Mouse (Mus musculus): ENCODE data around the gene Tmem219.
A peak's percentile ranks its signal among the peaks of the same experiment; 100 is the strongest.
"Not testable (repeated sequence)": the region's sequence is repeated elsewhere in the genome, so short reads cannot be mapped to it uniquely, and the experiment has no call there.

Gene Tmem219

DNA sequence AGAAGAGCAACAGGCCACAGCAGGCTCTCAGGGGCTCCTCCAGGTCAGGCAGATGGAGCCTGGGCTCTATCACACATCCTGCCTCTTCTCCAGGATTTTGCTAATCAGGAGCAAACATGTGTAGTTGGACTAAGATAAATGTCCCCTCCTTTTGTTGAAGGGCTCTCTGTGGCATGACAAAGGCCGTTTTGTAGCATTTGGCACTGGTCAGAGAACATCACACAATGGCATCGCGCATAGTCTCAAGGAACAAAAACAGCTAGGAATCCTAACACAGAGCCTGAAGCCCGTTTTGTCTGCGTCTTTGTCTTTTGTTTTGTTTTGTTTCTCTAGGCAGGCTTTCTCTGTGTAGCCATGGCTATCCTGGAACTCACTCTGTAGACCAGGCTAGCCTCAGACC is 1.3 kb upstream of the Tmem219 start:
- no peak for DNase-seq (ENCODE audit: low read depth, low spot score)

DNA sequence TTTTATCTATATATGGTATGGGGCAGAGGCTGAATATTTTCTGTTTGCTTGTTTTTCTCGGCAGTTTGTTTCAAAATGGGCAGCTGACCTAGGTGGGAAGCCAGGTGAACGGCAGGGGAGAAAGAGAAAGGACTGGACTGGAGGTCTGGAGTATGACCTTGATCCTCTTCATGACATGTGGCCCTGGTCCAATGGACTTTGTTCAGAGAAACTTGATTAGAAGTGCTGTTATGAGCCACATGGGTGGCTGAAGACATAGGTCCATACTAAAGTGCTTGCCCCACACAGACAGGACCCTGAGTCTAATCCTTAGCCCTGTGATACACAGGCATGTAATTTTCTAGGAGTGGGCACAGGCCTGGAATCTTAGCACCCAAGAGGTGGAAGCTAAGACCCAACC is 1.2 kb downstream of the Tmem219 start:
- DNase-seq (ENCODE audit: low read depth, low spot score) = no peak

DNA sequence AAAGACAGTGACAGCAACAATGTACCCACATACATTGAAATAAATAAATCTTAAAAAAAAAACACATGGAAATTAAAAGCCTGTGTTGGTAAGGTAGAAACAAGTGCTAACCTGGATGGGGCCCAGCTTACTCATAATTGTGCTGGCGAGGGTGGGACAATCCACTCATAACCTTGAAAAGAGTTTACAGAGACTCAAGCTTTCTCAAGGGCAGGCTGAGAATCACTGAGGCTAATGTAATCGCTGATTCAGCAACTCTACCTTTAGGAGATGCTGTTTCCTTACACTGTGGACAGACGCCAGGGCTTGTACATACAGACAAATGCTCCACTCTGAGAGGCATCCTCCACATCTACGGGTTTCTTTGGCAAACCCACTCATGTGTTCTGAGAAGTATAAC is 2.7 kb downstream of the Tmem219 start:
- DNase-seq (ENCODE audit: low read depth, low spot score) = no peak

DNA sequence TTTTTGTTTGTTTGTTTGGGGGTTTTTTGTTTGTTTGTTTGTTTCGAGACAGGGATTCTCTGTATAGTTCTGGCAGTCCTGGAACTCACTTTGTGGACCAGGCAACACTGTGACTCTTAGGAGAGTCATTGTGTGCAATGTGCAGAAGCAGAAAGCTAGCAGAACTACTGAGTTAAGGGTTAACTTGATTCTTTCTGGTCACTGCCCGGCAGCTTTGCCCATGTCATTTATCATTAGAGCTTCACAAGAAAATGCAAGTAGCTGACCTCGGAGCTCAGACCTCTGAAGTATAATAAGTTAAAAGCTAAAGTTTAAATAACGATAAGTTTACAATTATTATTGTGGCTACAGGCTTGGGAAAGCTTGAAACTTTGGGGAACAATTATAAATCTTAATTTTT is 4.4 kb downstream of the Tmem219 start:
- not testable (repeated sequence) for DNase-seq (ENCODE audit: low read depth, low spot score)

DNA sequence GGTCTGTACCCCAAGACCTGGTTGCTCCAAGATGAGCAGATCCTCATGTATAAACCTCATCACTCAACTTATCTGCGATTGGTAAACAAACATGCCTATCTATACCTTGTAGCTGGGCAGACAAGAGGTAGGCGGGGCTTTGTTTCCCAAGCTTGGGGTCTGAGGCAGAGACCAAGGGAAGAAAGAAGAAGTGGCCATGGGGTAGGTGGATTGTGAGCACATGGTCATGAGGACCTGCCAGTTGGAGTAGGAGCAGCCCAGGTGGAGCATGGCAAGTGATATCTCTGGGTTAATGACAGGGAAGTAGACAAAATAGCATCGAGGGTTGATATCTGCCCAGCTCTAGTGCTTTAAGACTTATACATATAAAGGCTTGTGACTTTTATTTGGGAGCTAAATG is 7.9 kb downstream of the Tmem219 start:
- DNase-seq (ENCODE audit: low read depth, low spot score) = no peak

DNA sequence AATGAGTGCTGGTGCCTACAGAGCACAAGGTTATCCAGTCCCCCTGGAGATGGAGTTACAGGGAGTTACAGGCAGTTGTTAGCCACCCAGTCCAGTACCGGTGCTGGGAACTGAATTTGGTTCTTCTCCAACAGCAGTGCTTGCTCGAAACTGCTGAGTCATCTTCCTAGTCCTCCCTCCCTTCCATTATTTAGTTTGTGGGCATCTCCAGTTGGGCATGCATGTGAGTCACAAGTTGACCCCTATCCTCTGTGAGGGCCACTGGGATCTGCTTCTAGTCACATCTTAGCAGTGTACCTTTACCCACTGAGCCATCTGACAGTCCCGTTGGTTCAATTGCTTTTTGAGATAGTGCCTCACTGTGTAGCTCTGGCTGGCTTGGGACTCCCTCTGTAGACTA is 17.1 kb downstream of the Tmem219 start:
- DNase-seq (ENCODE audit: low read depth, low spot score) = peak; percentile 64

DNA sequence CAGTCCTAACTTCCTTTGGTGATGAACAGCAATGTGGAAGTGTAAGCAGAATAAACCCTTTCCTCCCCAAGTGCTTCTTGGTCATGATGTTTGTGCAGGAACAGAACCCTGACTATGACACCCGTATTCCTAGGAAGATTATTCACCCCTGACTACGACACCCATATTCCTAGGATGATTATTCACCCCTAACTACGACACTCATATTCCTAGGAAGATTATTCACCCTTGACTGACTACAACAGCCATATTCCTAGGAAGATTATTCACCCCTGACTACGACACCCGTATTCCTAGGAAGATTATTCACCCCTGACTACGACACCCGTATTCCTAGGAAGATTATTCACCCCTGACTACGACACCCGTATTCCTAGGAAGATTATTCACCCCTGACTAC is 22.9 kb downstream of the Tmem219 start:
- not testable (repeated sequence) for DNase-seq (ENCODE audit: low read depth, low spot score)

DNA sequence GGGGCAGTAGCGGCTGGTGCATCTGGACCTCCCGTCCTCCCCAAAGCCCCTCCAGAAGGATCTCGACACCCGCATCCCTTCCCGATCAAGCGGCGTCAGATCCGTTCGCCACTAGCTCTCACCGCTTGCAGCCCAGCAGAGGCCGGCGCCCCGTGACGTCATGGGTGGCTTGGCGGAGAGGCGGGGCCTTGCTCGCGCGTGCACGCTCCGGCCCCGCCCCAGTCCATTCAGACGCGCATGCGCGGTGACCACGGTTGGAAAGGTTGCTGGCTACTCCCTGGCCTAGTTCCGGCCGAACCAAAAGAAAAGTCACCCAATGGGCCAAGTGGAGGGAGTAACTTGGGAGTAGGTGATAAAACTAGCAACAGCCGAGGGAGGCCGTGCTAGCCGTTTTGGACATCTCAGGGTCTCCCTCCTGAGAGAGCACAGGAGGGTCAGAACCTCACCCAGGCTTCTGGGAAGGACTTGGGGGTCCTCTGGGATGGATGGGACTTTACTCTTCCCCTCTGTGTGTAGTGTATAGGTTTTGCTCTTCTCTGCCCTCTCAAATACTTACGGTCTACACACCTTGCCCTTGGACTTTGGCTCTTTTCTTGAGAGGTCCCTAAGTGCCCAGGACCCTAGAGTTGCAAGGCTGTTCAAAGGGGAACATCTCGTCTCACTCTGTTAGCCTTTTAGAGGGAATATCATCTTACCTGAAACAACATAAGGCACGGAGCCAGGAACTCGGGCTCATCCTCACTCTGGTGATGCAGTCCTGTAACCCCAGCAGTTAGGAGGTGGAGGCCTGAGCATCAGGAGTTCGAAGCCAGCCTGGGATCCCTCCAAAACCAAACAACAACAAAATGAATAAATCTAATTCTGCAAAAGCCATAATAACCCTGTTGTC is 24.4 kb downstream of the Tmem219 start:
- DNase-seq (ENCODE audit: low read depth, low spot score) = peak; percentile 88

DNA sequence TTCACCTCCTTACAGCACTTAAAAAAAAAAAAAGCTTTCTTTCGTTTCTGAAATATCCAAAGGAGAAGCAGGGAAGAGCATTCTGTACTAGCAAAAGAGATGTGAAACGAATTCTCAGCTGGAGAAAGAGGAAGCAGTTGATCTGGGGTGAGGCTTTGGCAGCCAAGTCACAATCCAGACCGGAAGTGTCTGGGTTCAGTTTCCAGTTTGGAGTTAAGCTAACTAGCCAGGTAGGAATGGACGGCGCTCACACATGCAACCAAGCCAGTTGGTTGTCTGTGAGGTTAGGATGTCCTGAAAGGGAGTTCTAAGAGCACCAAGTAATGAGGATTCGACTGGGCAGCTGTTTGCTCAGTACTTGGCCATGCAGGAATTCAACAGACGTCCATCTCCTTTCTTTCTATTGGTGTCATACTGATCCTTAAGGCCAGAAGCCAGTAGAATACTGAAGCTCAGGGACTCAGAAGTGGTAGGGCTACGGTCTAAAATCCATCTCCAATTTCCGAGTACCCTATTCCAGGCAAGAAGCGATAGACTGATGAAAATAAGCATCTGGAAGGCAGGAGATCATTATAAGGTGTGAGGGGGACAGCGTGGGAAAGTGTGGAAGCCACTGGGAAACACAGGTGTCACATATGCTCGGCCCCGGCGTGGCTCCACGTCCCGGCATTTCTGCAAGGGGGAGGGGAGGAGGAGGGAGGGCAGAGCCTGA is 25.2 kb downstream of the Tmem219 start:
- peak; percentile 20 for DNase-seq (ENCODE audit: low read depth, low spot score)

DNA sequence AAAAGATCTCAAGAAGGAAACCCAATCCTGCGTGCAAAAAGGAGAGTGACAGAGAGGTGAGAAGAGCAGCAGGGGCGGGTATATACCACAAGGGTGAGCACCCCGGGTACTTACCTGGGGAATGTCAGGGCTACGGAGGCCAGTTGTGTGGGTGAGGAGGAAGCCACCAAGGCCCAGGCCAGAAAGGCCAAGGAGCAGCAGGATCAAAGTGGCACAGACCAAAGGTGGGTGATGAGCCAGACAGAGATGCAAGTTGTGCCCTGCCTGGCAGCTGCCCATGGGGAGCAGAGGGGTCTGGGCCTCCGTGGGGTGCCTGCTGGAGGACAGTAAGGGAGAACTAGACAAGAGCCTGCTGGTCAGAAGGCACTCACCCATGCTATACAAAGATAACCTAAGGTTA is 25.8 kb downstream of the Tmem219 start:
- DNase-seq (ENCODE audit: low read depth, low spot score) = no peak

DNA sequence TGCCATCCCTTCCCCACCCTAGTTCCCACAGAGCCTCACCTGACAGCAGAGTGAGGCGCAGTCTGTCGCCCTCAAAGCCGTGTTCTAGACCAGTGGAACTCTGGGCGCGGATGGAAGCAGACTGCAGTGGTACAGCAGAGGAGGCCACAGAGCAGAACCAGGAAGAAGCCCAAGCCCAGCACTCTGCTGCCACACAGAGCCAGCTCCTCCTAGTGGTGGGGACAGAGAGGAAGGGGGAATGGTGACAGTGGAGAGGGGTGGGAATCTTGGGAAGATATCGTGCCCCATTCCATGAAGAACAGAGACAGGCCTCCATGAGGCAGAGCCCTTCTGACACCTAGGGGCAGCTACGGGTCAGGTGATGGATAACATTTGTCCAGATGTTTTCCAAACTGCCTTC is 33.9 kb downstream of the Tmem219 start:
- DNase-seq (ENCODE audit: low read depth, low spot score) = no peak

DNA sequence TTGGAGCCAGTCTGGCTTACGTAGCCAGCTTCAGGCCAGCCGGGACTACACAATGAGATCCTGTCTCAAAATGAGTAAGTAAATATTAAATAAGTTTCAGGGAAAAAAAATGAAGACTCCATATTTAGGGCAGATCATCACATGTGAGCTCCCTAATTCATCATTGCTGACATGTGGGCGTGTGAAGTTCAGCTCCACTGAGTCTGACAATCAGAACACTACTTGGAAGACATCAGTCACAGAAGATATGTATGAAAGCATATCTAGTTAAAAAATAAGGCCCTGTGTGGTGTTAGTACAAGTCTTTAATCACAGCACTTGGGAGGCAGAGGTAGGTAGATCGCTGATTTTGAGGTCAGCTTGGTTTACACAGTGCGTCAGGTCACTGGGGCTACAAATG is 35.4 kb downstream of the Tmem219 start:
- no peak for DNase-seq (ENCODE audit: low read depth, low spot score)

DNA sequence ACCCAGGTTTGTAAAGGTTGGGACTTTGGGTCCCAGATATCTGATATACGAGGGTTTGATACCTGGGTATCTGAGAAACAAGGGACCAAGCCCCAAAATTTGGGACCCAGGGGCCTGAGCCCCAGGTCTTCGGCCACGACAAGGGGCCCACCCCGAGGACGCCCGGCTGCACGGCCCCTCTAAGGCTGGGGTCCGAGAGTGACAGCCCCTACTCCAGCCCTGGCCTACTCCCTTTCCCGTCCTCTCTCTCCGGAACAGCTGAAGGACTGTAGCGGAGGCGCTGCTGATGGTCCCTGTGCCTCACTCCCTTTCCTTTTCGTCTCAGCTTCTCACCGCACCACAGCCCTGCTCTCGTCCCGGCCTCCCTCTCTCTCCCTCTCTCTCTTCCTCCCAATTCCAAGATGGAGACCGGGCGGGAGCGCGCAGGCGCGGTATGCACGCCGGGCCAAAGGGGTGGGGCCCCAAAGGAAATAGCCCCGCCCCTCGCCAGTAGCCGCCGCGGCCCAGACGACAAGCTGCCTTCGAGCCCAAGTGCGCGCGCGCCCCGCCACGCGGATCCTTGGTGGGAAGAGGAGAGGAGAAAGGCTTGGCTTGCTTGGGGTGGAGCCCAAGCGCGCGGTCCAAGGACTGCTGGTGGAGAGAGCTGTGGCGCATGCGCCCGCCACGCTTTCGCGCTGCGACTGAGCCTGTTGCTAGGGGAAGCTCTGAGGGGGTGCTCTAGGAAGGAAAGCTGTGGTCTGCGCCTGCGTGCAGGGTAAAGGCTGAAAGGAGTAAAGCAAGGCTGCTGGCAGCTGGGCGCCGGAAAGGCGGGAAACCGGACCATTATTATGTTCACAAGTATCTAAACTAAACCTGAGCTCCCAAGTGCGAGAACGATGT is 38.2 kb downstream of the Tmem219 start, which contains the start of gene Taok2:
Gene Taok2, minus strand, starts transcription at position 418 of the 879 bp plus-strand sequence.
- DNase-seq (ENCODE audit: low read depth, low spot score) = peak; percentile 96

DNA sequence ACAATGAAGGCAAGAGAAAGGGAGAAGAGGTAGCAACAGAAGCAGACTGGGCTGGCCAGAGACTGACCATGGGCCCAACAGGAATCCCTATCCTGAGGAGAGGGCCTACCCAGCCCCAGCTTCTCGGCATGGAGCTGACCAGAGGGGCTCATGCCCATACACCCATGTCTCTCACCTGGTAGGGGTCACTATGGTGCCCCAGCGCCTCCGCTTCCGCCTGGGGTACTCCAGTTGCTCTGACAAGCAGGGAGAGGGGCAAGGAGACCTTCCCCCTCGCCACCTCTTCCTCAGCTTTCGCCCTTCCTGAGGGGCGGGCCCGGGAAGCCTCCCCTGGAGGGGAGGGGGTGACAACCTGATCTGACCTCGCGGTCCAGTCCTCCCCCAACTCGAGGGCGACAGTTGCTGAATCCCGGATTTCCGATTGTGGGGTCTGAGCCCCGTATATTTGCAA is 39.0 kb downstream of the Tmem219 start:
- DNase-seq (ENCODE audit: low read depth, low spot score) = no peak

DNA sequence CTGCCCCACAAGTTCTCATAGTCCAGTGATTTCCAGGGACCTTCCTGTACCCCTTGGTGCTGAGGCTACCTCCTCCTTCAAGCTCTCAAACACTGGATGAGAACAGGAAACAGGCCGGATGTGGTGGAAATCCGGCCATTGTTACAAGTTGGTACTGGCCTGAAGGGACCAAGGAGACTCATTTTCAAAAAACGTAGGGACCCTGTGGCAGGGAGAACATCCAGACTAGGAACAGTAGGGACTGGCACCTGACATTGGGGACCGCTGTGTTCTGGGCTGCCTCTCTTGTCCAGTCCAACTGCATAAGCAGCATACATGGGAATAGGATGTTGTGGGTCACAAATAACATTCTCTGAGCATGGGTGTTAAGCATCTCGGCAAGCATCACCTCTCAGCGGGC is 41.7 kb downstream of the Tmem219 start:
- DNase-seq (ENCODE audit: low read depth, low spot score) = no peak

DNA sequence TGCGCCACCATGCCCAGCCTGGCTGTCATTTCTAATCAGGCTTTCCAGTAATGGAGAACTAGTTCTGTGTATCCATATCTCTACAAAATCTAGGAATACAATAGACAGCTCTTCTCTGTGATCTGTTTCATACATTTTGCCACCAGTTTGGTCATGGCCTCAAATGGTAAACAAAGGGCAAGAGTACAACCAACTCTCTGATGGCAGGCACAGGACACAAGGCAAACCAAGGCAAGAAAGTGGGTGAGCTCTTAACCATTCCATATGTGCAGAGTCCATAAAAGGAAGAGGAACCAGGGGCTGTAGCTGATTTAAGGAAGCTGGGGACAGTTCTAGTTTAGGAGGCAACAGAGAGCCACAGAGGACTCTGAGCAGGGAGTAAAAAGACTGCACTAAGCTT is 45.5 kb downstream of the Tmem219 start:
- no peak for DNase-seq (ENCODE audit: low read depth, low spot score)

DNA sequence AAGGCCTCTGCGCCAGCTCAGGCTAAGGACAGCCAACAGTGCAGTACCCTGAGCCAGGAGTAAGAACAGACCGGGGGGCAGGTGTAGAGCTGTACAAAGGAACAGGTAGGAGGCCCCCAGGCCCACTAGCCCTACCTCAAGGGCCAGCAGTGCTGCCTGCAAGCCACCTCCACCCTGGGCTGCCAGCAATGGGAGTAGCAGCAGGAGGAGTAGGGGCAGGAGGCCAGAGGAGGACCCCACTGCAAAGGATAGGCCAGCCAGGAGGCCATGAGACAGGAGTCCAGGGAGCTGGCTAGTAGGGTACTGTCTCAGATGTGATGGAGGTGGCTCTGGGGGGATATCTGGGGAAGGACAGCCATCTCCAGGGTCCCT is 52.2 kb downstream of the Tmem219 start:
- DNase-seq (ENCODE audit: low read depth, low spot score) = no peak

DNA sequence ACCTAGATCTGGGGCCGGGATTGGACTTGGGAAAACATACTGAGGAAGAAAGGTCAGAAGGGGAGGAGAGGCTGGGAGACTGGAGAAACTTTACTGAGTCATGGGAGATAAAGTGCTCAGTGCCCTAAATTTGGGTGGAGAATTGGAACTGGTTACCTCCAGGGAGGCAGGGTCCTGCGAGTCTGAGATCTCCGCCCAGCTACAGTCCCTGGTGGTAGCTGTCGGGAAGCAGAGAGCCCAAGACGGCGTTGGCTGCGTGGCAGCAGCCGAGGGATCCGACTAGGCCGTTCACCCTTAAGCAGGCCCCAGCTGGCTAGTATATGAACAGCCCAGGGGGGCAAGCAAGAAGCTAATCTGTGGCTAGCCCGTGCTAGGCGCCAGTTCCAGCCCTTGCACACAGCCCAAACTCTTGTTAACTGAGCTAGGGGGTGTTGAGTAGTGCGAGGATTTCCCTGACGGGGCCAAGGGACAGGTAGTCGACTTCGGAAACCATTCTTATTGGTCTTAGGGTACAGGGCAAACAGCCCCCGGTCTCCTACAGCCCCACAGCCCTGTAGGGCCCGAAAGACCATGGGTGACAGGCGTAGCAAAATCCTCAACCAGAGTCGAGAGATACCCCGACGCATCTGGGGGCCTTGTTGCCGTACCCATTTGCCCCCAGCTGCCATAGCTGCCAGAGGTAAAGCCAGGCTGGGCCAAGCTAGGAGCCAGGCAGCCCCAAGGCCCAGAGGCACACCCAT is 52.8 kb downstream of the Tmem219 start:
- no peak for DNase-seq (ENCODE audit: low read depth, low spot score)

DNA sequence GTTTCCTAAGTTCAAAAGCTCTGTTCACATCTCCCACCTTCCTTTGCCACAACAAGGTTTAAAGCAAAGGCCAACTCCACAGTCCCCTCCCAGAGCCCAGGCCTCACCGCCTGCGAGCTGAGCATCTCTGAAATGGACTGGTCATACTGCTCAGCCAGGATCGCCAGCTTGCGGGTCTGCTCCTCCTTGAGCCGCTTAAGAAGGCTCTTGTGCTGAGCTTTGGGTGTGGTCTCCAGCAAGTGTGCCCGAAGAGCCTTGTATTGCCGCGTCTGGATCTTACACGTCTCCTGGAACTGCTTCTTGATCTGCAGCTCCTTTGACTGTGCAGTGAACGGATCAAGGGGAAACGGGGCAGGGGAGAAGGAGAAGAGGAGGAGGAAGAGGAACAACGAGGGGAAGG is 54.7 kb downstream of the Tmem219 start:
- no peak for DNase-seq (ENCODE audit: low read depth, low spot score)

DNA sequence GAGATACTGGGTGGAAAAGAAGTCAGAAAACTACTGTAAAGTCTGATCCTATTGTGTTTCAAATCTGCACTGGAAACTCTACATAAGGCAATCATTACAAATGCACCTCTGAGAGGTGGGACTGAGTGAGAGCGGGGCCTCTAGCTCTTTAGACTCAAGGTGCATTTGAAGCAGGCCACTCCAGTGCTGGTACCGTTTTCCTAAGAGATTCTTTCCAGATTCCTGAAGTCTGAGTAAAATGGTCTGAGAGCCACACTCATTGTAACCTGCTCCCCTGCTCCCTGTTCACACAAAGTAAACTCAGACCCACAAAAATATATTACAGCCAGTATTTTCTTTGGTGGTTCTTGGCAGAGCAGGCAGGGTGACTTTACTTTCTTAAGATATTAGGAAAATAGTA is 55.2 kb downstream of the Tmem219 start:
- DNase-seq (ENCODE audit: low read depth, low spot score) = no peak

DNA sequence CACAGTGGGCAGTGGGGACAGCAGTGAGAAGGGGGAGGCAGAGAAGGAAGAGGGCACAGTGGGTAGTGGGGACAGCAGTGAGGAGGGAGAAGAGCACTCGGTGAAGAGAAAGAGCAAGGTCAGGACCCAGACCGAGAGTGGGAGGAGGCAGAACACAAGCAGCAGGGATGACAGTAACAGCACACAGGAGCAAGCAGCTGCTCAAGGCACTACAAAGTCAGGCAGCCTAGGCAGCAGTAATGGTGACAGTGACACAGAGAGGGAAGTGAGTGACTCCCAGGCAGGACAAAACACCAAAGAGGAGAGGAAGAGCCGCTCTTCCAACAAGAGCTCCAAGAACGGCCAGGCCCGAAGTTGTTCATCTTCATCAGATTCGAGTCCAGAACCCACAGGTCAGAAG is 58.9 kb downstream of the Tmem219 start:
- no peak for DNase-seq (ENCODE audit: low read depth, low spot score)

Data from 3T3-L1 (cell line).